Mouse (Mus musculus) liver, embryonic 14.5 days (tissue): Measurements from ENCODE around the gene S100z. TPM values are rescaled to one million over a fixed set of nuclear protein-coding genes. Genes with fewer than 3 reads are reported as not detected.

Experiments used
- ATAC-seq: fragments of 200-750 bp; cut with Nextera tagmentation; 2 replicates; pipeline ENCODE4 v1.8.0; 2017; ENCODE audit warnings: moderate number of reproducible peaks, mild to moderate bottlenecking, moderate library complexity; ENCODE audit not compliant: insufficient read depth
- DNase-seq, 3 experiments: peaks; one replicate each; pipeline ENCODE4 v3.0.0-alpha.2; 2012 to 2013; ENCODE audit warnings: low read depth in 3 of 3, low spot score in 3 of 3
- H3K27ac ChIP-seq: fragments of 300-500 bp; sonication (generic); 2 replicates; pipeline ENCODE4 v1.5.1; 2014; ENCODE audit warnings: moderate library complexity, mild to moderate bottlenecking, control low read depth, inconsistent platforms
- H3K27me3 ChIP-seq: fragments of 300-500 bp; sonication (generic); 2 replicates; pipeline ENCODE4 v1.6.1; 2014; ENCODE audit warnings: mild to moderate bottlenecking, low read length, moderate library complexity; ENCODE audit not compliant: control insufficient read depth, insufficient read depth
- H3K36me3 ChIP-seq: fragments of 300-500 bp; sonication (generic); replicated peaks from 2 replicates; pipeline ENCODE4 v1.6.1; 2014; ENCODE audit warnings: low read depth; ENCODE audit not compliant: control insufficient read depth, insufficient read depth
- H3K4me1 ChIP-seq, 2 experiments: fragments of 200-500 bp in 1 of 2; fragments of 300-500 bp in 1 of 2; sonication (generic) in 1 of 2; replicated peaks; 2 replicates each; pipeline ENCODE4 v1.6.1; 2012 to 2014; ENCODE audit warnings: antibody characterized with exemption in 1 of 2, inconsistent platforms in 1 of 2, low read length in 1 of 2; ENCODE audit not compliant: control insufficient read depth in 2 of 2, insufficient read depth in 2 of 2
- H3K4me2 ChIP-seq: fragments of 300-500 bp; sonication (generic); 2 replicates; pipeline ENCODE4 v1.6.1; 2014; ENCODE audit warnings: low read depth, mild to moderate bottlenecking, control low read depth, moderate library complexity
- H3K4me3 ChIP-seq, 2 experiments: fragments of 200-500 bp in 1 of 2; fragments of 300-500 bp in 1 of 2; sonication (generic) in 1 of 2; 2 replicates each; pipeline ENCODE4 v1.5.1; 2012 to 2014; ENCODE audit warnings: low read depth in 2 of 2, low read length in 2 of 2, mild to moderate bottlenecking in 2 of 2, control low read depth in 1 of 2, inconsistent platforms in 1 of 2, moderate library complexity in 1 of 2; ENCODE audit not compliant: insufficient read depth in 1 of 2
- H3K9ac ChIP-seq: fragments of 300-500 bp; sonication (generic); replicated peaks from 2 replicates; pipeline ENCODE4 v1.6.1; 2014; ENCODE audit warnings: mild to moderate bottlenecking, control low read depth, moderate library complexity
- H3K9me3 ChIP-seq: fragments of 300-500 bp; sonication (generic); 2 replicates; pipeline ENCODE4 v1.6.1; 2016; ENCODE audit warnings: low read length, mixed read lengths; ENCODE audit not compliant: control insufficient read depth
- CTCF ChIP-seq: IDR thresholded peaks from 2 replicates; pipeline ENCODE4 v1.5.1; 2016; ENCODE audit warnings: antibody characterized with exemption, low read depth, control low read depth
- EP300 ChIP-seq: IDR thresholded peaks from 2 replicates; pipeline ENCODE4 v1.6.1; 2016; ENCODE audit warnings: antibody characterized with exemption, low read depth
- WGBS: fragments of 180-500 bp; shearing (Covaris S2); extraction: QIAGEN DNeasy Blood & Tissue Kit; methylation state at CpG from one replicate; pipeline ENCODE4 v1.1.7; 2014; ENCODE audit not compliant: insufficient replicate concordance; 5-methylcytosine and 5-hydroxymethylcytosine counted together
- polyA plus RNA-seq, 2 experiments: library from polyadenylated mRNA; depleted of rRNA in 1 of 2; stranded (reverse) in 1 of 2; unstranded in 1 of 2; fragments of >200 nt; fragmentation: Nextera tagmentation in 1 of 2; extraction: Ambion mirVana in 1 of 2; gene quantifications; 2 replicates each; pipeline versions ENCODE4 v1.2.1 to v1.2.3; 2012 to 2014

The S100z gene
- polyA plus RNA-seq, 2 experiments = not detected

DNA sequence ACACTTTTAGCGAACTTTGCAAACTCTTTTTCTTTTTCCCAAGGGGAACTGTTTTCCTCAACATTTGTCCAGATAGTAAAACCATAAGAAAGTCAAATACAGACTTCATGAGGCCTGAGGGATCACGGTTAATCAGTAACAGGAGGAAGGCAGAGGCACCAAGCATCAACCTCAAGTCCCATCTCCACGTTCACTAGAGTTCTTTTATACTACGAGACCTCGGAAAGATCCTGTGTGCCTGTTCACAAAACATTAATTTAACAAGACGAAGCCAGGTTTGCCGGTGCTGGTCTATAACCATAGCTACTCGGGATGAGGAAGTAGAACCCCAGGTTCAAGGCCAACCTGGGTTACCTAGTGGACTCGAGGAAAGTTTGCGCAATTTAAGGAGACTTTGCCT lies 43.7 kb upstream of the S100z start:
- no peak for TF ChIP-seq EP300
- no peak for TF ChIP-seq CTCF

DNA sequence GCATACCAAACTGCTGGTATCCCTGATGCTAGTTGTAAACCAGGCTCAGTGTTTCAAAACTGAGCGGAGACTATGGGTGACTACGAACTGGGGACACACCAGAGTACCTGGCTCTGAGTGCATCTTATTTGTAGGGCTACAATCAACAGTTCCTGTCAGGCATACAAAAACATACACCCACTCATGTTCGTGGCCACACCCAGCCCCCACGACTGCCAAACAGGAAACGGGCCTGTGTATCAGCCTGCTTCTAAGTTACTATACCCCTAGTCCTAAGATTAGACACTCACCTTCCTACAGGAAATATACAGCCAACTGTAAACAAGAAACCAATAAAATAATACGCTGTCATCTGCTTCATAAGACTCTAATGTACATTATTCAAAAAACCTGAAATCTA lies 42.5 kb upstream of the S100z start:
- TF ChIP-seq EP300 (no peak), CTCF (no peak)
- Histone ChIP-seq H3K4me3 (no peak overlapping the region), H3K27ac (no peak overlapping the region), H3K27me3 (peaks cover 36% of the 10 kb centered on the region), H3K4me1 (no peaks in the 10 kb centered on the region), H3K9ac (no peak overlapping the region), H3K4me2 (no peak overlapping the region), H3K9me3 (no peaks in the 10 kb centered on the region), H3K36me3 (no peaks in the 10 kb centered on the region)
- no peak for ATAC-seq
- 45% methylated on average over 6 of the region's 6 CpGs for WGBS
- no peak for DNase-seq

More for the DNA sequence above, 43.7 kb upstream of the S100z start:
- no peaks in the 10 kb centered on the region for H3K4me1 ChIP-seq
- H3K4me3 ChIP-seq = no peak overlapping the region
- no peaks in the 10 kb centered on the region for H3K36me3 ChIP-seq
- DNase-seq (no peak), ATAC-seq (no peak)
- H3K4me2 ChIP-seq = no peak overlapping the region
- WGBS = 68% methylated on average over 10 of the region's 10 CpGs
- peaks cover 48% of the 10 kb centered on the region for H3K27me3 ChIP-seq
- H3K9me3 ChIP-seq = no peaks in the 10 kb centered on the region
- H3K27ac ChIP-seq = no peak overlapping the region
- H3K9ac ChIP-seq = no peak overlapping the region

DNA sequence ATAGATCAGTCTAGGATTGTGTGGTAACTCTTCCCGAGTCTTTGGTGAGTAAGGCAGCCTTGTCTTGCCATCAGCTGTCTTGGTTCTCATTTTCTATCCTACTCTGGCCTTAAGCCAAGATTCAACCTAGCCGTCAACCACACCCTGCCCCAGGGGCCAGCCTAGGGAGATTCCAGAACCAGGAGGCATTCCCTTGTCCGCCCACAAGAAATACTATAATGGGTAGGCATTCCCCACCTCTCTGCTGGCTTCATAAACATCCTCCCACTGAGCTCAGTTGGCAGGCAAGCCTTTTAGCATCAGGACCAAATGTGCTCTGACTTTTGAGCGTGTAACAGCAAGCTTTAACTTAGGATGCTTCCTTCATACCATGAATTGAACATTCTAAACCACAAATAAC lies 36.2 kb upstream of the S100z start:
- H3K36me3 ChIP-seq = no peaks in the 10 kb centered on the region
- 53% methylated on average over 4 of the region's 4 CpGs for WGBS

DNA sequence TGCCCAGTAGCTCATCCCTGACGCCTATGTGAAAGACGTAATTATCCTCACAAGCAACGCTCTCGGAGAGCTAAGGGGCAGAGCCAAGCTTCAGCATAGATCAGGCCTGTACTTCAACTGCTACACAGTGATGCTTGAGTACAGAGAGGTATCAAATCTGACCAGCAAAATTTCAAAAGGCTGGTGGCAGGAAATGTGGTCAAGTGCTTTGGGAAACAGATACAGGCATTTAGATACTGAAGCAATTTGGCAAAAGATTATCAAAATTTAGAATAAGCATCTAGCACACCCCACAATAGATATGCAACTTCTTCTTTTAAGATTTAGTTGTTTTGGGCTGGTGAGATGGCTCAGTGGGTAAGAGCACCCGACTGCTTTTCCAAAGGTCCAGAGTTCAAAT lies 31.5 kb upstream of the S100z start:
- no peak overlapping the region for H3K4me2 ChIP-seq
- H3K27me3 ChIP-seq = no peaks in the 10 kb centered on the region
- no peaks in the 10 kb centered on the region for H3K36me3 ChIP-seq
- TF ChIP-seq EP300 (no peak), CTCF (no peak)
- no peaks in the 10 kb centered on the region for H3K4me1 ChIP-seq
- H3K9ac ChIP-seq = no peak overlapping the region
- no peak overlapping the region for H3K27ac ChIP-seq
- H3K4me3 ChIP-seq = no peak overlapping the region
- ATAC-seq (no peak), DNase-seq (no peak)
- H3K9me3 ChIP-seq = no peaks in the 10 kb centered on the region
- WGBS = 68% methylated on average over 5 of the region's 5 CpGs

More for the DNA sequence above, 36.2 kb upstream of the S100z start:
- no peak overlapping the region for H3K4me2 ChIP-seq
- H3K27ac ChIP-seq = no peak overlapping the region
- H3K9me3 ChIP-seq = no peaks in the 10 kb centered on the region
- DNase-seq (no peak), ATAC-seq (no peak)
- H3K4me3 ChIP-seq = no peak overlapping the region
- no peaks in the 10 kb centered on the region for H3K4me1 ChIP-seq
- H3K27me3 ChIP-seq = no peaks in the 10 kb centered on the region
- no peak for TF ChIP-seq EP300
- no peak for TF ChIP-seq CTCF
- no peak overlapping the region for H3K9ac ChIP-seq

DNA sequence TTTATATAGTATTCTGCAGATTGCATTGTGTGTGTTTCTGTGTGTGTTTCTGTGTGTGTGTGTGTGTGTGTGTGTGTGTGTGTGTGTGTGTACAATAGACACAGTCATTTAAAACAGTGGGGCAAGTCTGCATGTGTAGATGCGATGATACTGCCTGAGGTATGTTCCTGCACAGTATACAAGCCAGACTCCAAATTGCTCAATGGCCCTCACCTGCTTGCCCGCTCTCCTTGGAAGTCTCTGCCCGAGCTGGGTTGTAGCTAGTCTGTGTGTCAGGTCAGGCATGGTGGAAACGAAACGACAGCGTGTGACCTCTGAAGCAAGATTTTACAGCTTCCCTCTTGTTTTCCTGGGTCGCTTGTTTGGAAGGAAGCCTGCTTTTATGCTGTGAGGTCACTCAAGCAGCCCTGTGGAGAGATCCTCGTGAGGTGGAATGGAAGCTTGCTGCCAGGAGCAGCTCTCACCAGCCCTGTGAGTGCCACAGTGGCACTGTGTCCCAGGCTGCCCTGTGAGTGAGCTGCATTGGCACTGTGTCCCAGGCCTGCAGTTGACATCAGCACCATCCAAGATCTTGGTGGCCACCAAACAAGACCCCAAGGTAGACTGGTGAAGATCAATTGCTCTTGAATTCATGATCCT lies 24.9 kb upstream of the S100z start:
- no peak for DNase-seq
- ATAC-seq = no peak
- Histone ChIP-seq H3K9ac (no peak overlapping the region), H3K4me3 (no peak overlapping the region), H3K27me3 (no peaks in the 10 kb centered on the region), H3K9me3 (no peaks in the 10 kb centered on the region), H3K36me3 (no peaks in the 10 kb centered on the region), H3K4me2 (no peak overlapping the region), H3K4me1 (no peaks in the 10 kb centered on the region), H3K27ac (no peak overlapping the region)
- TF ChIP-seq EP300 = no peak
- no peak for TF ChIP-seq CTCF
- WGBS = 49% methylated on average over 8 of the region's 8 CpGs
